Mouse (Mus musculus): Measurements from ENCODE around the gene 4930432K21Rik. TPM values are rescaled to one million over a fixed set of nuclear protein-coding genes. Genes with fewer than 3 reads are reported as not detected.
A peak's percentile ranks its signal among the peaks of the same experiment; 100 is the strongest.

Gene 4930432K21Rik
- total and polyA plus RNA-seq, 3 experiments = 0.09 TPM; not detected in 2

DNA sequence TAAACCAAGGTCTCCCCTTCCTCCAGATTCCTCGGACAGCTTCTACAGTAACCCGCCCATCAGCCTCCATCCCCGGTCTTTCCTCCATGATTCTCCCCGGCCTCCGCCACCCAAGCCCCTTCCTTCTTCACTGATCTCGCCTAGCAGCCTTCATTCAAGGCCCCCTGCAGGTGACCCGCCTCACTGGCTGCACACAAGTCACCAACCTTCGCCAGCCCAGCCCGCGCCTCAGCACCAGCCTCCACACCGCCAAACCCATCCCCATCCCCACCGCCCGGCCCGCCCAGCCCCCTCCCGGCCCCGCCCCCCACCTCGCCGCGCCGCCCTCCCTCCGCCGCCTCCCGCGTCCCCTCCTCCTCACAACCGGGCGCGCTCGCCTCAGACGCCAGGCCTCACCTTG is 43.6 kb upstream of the 4930432K21Rik start (continued):
- TF ChIP-seq SMC3 (IDR thresholded peaks at IDR 0.05; ENCODE audit: low read depth, low read length) (peak; percentile 39), NRF1 (IDR thresholded peaks at IDR 0.05; ENCODE audit: low read depth, low read length) (no peak), MAZ (IDR thresholded peaks at IDR 0.05; ENCODE audit: low read depth, low read length) (peak; percentile 25; the same call in 1 of the 2 replicates), CHD1 (IDR thresholded peaks at IDR 0.05; ENCODE audit: low read depth, low read length) (no peak), ELF1 (IDR thresholded peaks at IDR 0.05; ENCODE audit: low read depth, low read length) (no peak)

DNA sequence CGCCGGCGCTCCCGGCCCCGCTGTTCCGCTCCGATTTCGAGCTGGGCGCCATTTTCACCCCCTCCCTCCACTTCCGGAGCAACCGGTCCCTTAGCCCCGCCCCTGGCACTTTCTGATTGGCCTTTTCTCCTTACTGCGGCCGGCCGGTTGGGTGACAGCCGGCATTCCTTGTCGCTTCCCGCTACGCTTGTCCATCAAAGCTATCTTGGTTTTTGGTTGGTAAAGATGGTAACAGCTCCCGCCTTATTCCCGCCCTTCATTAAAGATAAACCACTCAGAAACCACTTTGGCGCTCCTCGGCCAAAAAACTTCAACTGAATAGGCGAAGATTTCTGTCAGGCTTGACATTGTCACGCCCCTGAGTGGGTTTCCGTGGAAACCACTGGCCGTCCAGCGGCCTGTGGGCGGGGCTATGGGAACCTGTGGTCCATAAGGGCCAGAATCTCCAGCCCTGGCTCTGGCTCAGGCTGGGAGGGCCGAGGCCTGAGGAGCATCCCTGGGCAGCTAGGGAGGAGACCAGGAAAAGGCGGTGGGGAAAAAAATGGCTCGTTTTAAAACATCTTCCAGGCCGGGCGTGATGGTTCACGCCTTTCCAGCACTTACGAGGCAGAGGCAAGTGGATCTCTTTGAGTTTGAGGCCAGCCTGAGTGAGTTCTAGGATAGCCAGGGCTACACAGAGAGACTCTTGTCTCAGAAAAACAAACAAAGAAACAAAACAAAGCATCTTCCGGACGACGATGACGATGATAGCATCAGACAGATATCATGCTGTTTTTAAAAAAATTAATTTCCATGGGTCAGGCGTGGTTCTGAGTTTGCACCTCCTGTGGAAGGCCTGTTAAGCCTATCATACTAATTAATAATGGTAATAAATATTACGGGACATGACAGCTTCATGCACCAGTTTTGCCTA is 42.9 kb upstream of the 4930432K21Rik start, which contains the start of gene Dcaf15:
Gene Dcaf15, minus strand, starts transcription at position 72 of the 913 bp plus-strand sequence.
- Histone ChIP-seq H3K27me3 (replicated peaks) (no peaks in the 10 kb centered on the region), H3K9ac (ENCODE audit: insufficient read depth, low read depth) (peak within 1 kb of the TSS; percentile 80), H3K4me2 (ENCODE audit: insufficient read depth, low read depth, poor library complexity, severe bottlenecking) (peak within 1 kb of the TSS; percentile 94), H3K9me3 (replicated peaks; ENCODE audit: low read length) (peaks cover 3% of the 10 kb centered on the region), H3K4me1 (ENCODE audit: control insufficient read depth in 1 of 2, insufficient read depth in 2 of 2) (peaks cover 15 to 34% of the 10 kb centered on the region in 2 experiments), H3K36me3 (replicated peaks in 1 of 2; ENCODE audit: control insufficient read depth in 1 of 2, insufficient read depth in 1 of 2, low read length in 1 of 2) (peaks cover 27 to 31% of the 10 kb centered on the region in 2 experiments), H3K4me3 (replicated peaks in 1 of 3; ENCODE audit: low read depth in 2 of 3, low read length in 2 of 3, poor library complexity in 1 of 3) (peak within 1 kb of the TSS; percentile 65 to 71 (median 68)), H3K79me2 (replicated peaks; ENCODE audit: control insufficient read depth, extremely low read depth, insufficient read depth, poor library complexity, severe bottlenecking) (peaks cover 14% of the 10 kb centered on the region), H3K27ac (ENCODE audit: insufficient read depth, low read depth) (peak within 1 kb of the TSS; percentile 93)
- in situ Hi-C loops (cut with MboI; ENCODE audit: low pct_ligation_motif_present, low pct_unique_long_range_greater_than_20kb, low sequenced_read_pairs) (loop anchor here (10.0 kb wide), 1 partner anchor 50 kb away; no protein-coding TSS in a partner anchor), dilution Hi-C loops (cut with MboI; ENCODE audit: extremely low pct_ligation_motif_present, extremely low pct_unique_long_range_greater_than_20kb, low sequenced_read_pairs) (no loop called here)
- peak; percentile 99 for DNase-seq (ENCODE audit: extremely low read depth)
- peak; percentile 29; the same call in 1 of the 2 replicates for TF ChIP-seq MXI1 (IDR thresholded peaks at IDR 0.05; ENCODE audit: low read depth, low read length)
- no peak for TF ChIP-seq ZNF384 (IDR thresholded peaks at IDR 0.05; ENCODE audit: low read depth, low read length)
- TF ChIP-seq HCFC1 (IDR thresholded peaks at IDR 0.05; ENCODE audit: low read depth, low read length) = peak; percentile 54
- peak; percentile 92 for TF ChIP-seq ELF1 (IDR thresholded peaks at IDR 0.05; ENCODE audit: low read depth, low read length)
- no peak for TF ChIP-seq USF1 (IDR thresholded peaks at IDR 0.05; ENCODE audit: low read depth, low read length)
- no peak; the same call in 1 of the 2 replicates for TF ChIP-seq SIN3A (IDR thresholded peaks at IDR 0.05; ENCODE audit: low read length)
- no peak for TF ChIP-seq SMC3 (IDR thresholded peaks at IDR 0.05; ENCODE audit: low read depth, low read length)
- peak; percentile 52; the same call in 1 of the 2 replicates for TF ChIP-seq TBP (conservative IDR thresholded peaks at IDR 0.05; ENCODE audit: low read depth, low read length)
- peak; percentile 93 for TF ChIP-seq CHD2 (IDR thresholded peaks at IDR 0.05; ENCODE audit: low read length)
- 0 out of 2 replicates have a peak, but pooled peaks have one; percentile 22 for TF ChIP-seq NRF1 (IDR thresholded peaks at IDR 0.05; ENCODE audit: low read depth, low read length)
- peak; percentile 61; the same call in 1 of the 2 replicates for TF ChIP-seq ZMIZ1 (IDR thresholded peaks at IDR 0.05; ENCODE audit: low read depth, low read length)
- TF ChIP-seq POLR2AphosphoS2 (IDR thresholded peaks at IDR 0.05; ENCODE audit: low read depth, low read length) = no peak
- no peak for TF ChIP-seq MYC (IDR thresholded peaks at IDR 0.05; ENCODE audit: low read depth, low read length)
- TF ChIP-seq NELFE (IDR thresholded peaks at IDR 0.05; ENCODE audit: low read depth, low read length) = peak; percentile 50
- TF ChIP-seq ETS1 (conservative IDR thresholded peaks at IDR 0.05; ENCODE audit: low read depth, low read length) = no peak
- TF ChIP-seq CHD1 (IDR thresholded peaks at IDR 0.05; ENCODE audit: low read depth, low read length) = no peak
- no peak for TF ChIP-seq RCOR1 (conservative IDR thresholded peaks at IDR 0.05; ENCODE audit: low read depth, low read length)
- peak; percentile 72 for TF ChIP-seq TCF12 (IDR thresholded peaks at IDR 0.05; ENCODE audit: low read depth, low read length)
- TF ChIP-seq POLR2A (IDR thresholded peaks at IDR 0.05; ENCODE audit: low read depth, low read length) = peak; percentile 83
- TF ChIP-seq MAZ (IDR thresholded peaks at IDR 0.05; ENCODE audit: low read depth, low read length) = peak; percentile 71; the same call in 1 of the 2 replicates
